ENCODE assay signal across 9 mouse cellular contexts in the genomic region with DNA sequence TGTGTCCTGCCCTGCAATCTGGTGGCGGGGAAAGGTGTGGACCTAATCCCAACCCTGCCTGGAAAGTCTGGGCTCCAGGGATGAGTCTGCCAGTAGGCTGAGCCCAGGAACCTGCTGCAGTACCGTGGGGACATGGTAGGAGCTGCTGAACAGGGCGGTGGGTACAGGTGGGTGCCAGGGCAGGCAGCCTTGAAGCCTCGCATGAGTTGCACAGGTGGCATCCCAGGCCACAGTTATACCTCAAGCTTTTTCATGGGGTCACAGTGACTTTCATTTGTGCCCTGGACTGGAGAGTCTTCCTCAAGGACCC. TPM values are rescaled to one million over a fixed set of nuclear protein-coding genes. Genes with fewer than 3 reads are reported as not detected.
DNase-seq lines count a peak whose midpoint lies in the region; ATAC-seq and TF ChIP-seq lines count a peak whose summit lies in the region.
"Had no signal": no experiment of that assay in that cellular context is flagged by ENCODE, and none has a peak within 500 bp of the region (broad histone marks: within the 10 kb centered on the region; RNA-seq: fewer than 3 reads in every experiment).

No protein-coding gene starts in this region.

- intact Hi-C loops in heart, postnatal 14 days (cut with DNase I), result no loop called here

- no peak for DNase-seq in heart, postnatal 14 days
- DNase-seq in testis, postnatal 14 days (ENCODE audit: low spot score), result no peak
- no peak for DNase-seq in liver, embryonic 11.5 days (ENCODE audit: low spot score)
- no peak for DNase-seq in adrenal gland, postnatal 10 days
- no peak for DNase-seq in left cerebral cortex, adult 18-20 months (ENCODE audit: low spot score in 2 of 2)
- no peak for DNase-seq in layer of hippocampus, postnatal 10 days (ENCODE audit: low spot score in 2 of 2)

- no peaks in the 10 kb centered on the region for H3K36me3 ChIP-seq in heart, embryonic 11.5 days (ENCODE audit: control insufficient read depth, insufficient read depth, low read length)
- H3K36me3 ChIP-seq in testis, adult 2 months (ENCODE audit: control insufficient read depth, insufficient read depth, low read length), result no peaks in the 10 kb centered on the region
- no peaks in the 10 kb centered on the region for H3K36me3 ChIP-seq in liver, embryonic 11.5 days (ENCODE audit: control insufficient read depth, insufficient read depth, low read length)

- no peak overlapping the region for H3K4me3 ChIP-seq in heart, embryonic 11.5 days (ENCODE audit: low read depth, low read length)
- peak overlapping the region; percentile 6 for H3K4me3 ChIP-seq in testis, adult 2 months (ENCODE audit: control insufficient read depth, low read depth, low read length)
- no peak overlapping the region for H3K4me3 ChIP-seq in liver, embryonic 11.5 days (ENCODE audit: low read depth, low read length)
- H3K4me3 ChIP-seq: erythroblast, embryonic 14.5 days had no signal

- TF ChIP-seq POLR2A in testis, adult 2 months (IDR thresholded peaks at IDR 0.05; ENCODE audit: control insufficient read depth, low read depth, low read length), result no peak

- no peaks in the 10 kb centered on the region for H3K27me3 ChIP-seq in heart, embryonic 11.5 days (ENCODE audit: control insufficient read depth, insufficient read depth, low read length)
- H3K27me3 ChIP-seq in testis, adult 2 months (ENCODE audit: control insufficient read depth, insufficient read depth, low read length), result no peaks in the 10 kb centered on the region
- 0 out of 2 replicates have a peak, but pooled peaks cover 3% of the 10 kb centered on the region for H3K27me3 ChIP-seq in liver, embryonic 11.5 days (replicated peaks; ENCODE audit: control insufficient read depth, insufficient read depth, low read length)

- no peak for ATAC-seq in heart, embryonic 11.5 days (replicated peaks; ENCODE audit: insufficient number of reproducible peaks, low FRiP score, low TSS enrichment)
- 0 out of 2 replicates have a peak, but pooled peaks have one; percentile 15 for ATAC-seq in liver, embryonic 11.5 days (replicated peaks; ENCODE audit: low FRiP score)

- H3K4me2 ChIP-seq in heart, embryonic 11.5 days, result peak overlapping the region; percentile 55
- H3K4me2 ChIP-seq in liver, embryonic 11.5 days, result peak overlapping the region; percentile 40

- peaks cover 7% of the 10 kb centered on the region; the same call in 1 of the 2 replicates for H3K4me1 ChIP-seq in heart, embryonic 11.5 days (ENCODE audit: control insufficient read depth, insufficient read depth, low read length)
- no peaks in the 10 kb centered on the region for H3K4me1 ChIP-seq in testis, adult 2 months (ENCODE audit: control insufficient read depth, insufficient read depth, low read length)
- H3K4me1 ChIP-seq in liver, embryonic 11.5 days (replicated peaks; ENCODE audit: control insufficient read depth, insufficient read depth, low read length), result peaks cover 4% of the 10 kb centered on the region; the same call in 1 of the 2 replicates

- peak overlapping the region; percentile 24; the same call in 1 of the 2 replicates for H3K9ac ChIP-seq in heart, embryonic 11.5 days (ENCODE audit: low read depth, low read length)
- no peak overlapping the region for H3K9ac ChIP-seq in liver, embryonic 11.5 days (ENCODE audit: low read depth, low read length)

- TF ChIP-seq CTCF in testis, adult 2 months (IDR thresholded peaks at IDR 0.05; ENCODE audit: control insufficient read depth, insufficient read depth, insufficient replicate concordance, low read depth, low read length), result no peak

- H3K9me3 ChIP-seq in heart, embryonic 11.5 days (replicated peaks; ENCODE audit: control insufficient read depth, low read length), result no peaks in the 10 kb centered on the region
- H3K9me3 ChIP-seq in liver, embryonic 11.5 days (ENCODE audit: control insufficient read depth, low read length), result no peaks in the 10 kb centered on the region

- no peak overlapping the region for H3K27ac ChIP-seq in heart, embryonic 11.5 days (ENCODE audit: low read depth, low read length)
- no peak overlapping the region for H3K27ac ChIP-seq in testis, adult 2 months (ENCODE audit: control insufficient read depth, insufficient read depth, low read depth, low read length)
- H3K27ac ChIP-seq in liver, embryonic 11.5 days (ENCODE audit: low read depth, low read length), result no peak overlapping the region

- WGBS in heart, embryonic 11.5 days (ENCODE audit: insufficient replicate concordance), result 32% methylated on average over 4 of the region's 4 CpGs
- 48% methylated on average over 4 of the region's 4 CpGs for WGBS in liver, embryonic 11.5 days

RNA-seq across cellular contexts. Expression of a gene that starts 0.3 kb away (rescaled TPM):
- polyA plus RNA-seq in heart, embryonic 11.5 days (2014; fragmentation: Nextera tagmentation; extraction: Ambion mirVana), result 0.35 and 0.44 TPM in 2 replicates
- total RNA-seq in heart, postnatal 14 days (2021), result 1 to 10 TPM; 1.7 to 1.8 TPM
- polyA plus RNA-seq in testis, adult 2 months (2012; rRNA removed), result 0.54 and 0.70 TPM in 2 replicates
- polyA plus RNA-seq in liver, embryonic 11.5 days (2014; fragmentation: Nextera tagmentation; extraction: Ambion mirVana), result 0.18 and 0.21 TPM in 2 replicates
- total RNA-seq in adrenal gland, postnatal 10 days (2021), result 1 to 10 TPM; 3.9 to 5.6 TPM
- total RNA-seq in left cerebral cortex, adult 18-20 months (2021), result 1 to 10 TPM; 5.4 to 7.5 TPM
- total RNA-seq in layer of hippocampus, postnatal 10 days (2021), result 1 to 10 TPM; 3.1 to 4.2 TPM
- polyA plus RNA-seq: erythroblast, embryonic 14.5 days had no signal

RNA-seq across cellular contexts. Expression of a gene that starts 35.0 kb away (rescaled TPM):
- not detected in 2 replicates for polyA plus RNA-seq in heart, embryonic 11.5 days (2014; fragmentation: Nextera tagmentation; extraction: Ambion mirVana)
- under 1 TPM in 1 of 2 experiments, not detected in 1; 0.10 TPM for total RNA-seq in heart, postnatal 14 days (2021)
- polyA plus RNA-seq in testis, adult 2 months (2012; rRNA removed), result not detected in 2 replicates
- not detected in 2 replicates for polyA plus RNA-seq in liver, embryonic 11.5 days (2014; fragmentation: Nextera tagmentation; extraction: Ambion mirVana)
- 10 to 100 TPM; 16.2 to 27.8 TPM for total RNA-seq in adrenal gland, postnatal 10 days (2021)
- not detected for total RNA-seq in left cerebral cortex, adult 18-20 months (2021)
- total RNA-seq in layer of hippocampus, postnatal 10 days (2021), result not detected
- polyA plus RNA-seq: erythroblast, embryonic 14.5 days had no signal

RNA-seq across cellular contexts. Expression of a gene that starts 45.8 kb away (rescaled TPM):
- polyA plus RNA-seq in heart, embryonic 11.5 days (2014; fragmentation: Nextera tagmentation; extraction: Ambion mirVana), result 8.8 and 10.6 TPM in 2 replicates
- total RNA-seq in heart, postnatal 14 days (2021), result 10 to 100 TPM in 1 of 2 experiments, 1 to 10 TPM in 1; 9.7 to 11.3 TPM
- polyA plus RNA-seq in testis, adult 2 months (2012; rRNA removed), result 6.2 and 8.7 TPM in 2 replicates
- polyA plus RNA-seq in liver, embryonic 11.5 days (2014; fragmentation: Nextera tagmentation; extraction: Ambion mirVana), result 5.1 and 6.1 TPM in 2 replicates
- 10 to 100 TPM; 13.0 to 16.6 TPM for total RNA-seq in adrenal gland, postnatal 10 days (2021)
- total RNA-seq in left cerebral cortex, adult 18-20 months (2021), result 10 to 100 TPM; 43.2 to 43.4 TPM
- 10 to 100 TPM; 41.6 to 42.9 TPM for total RNA-seq in layer of hippocampus, postnatal 10 days (2021)

RNA-seq across cellular contexts. Expression of a gene that starts 52.9 kb away (rescaled TPM):
- polyA plus RNA-seq in heart, embryonic 11.5 days (2014; fragmentation: Nextera tagmentation; extraction: Ambion mirVana), result 0.10 TPM in 1 of 2 replicates, not detected in the other
- total RNA-seq in heart, postnatal 14 days (2021), result 1 to 10 TPM; 2.0 to 3.4 TPM
- 0.32 and 0.59 TPM in 2 replicates for polyA plus RNA-seq in testis, adult 2 months (2012; rRNA removed)
- polyA plus RNA-seq in liver, embryonic 11.5 days (2014; fragmentation: Nextera tagmentation; extraction: Ambion mirVana), result 0.19 and 0.21 TPM in 2 replicates
- 1 to 10 TPM; 3.0 to 3.4 TPM for total RNA-seq in adrenal gland, postnatal 10 days (2021)
- 1 to 10 TPM; 5.9 to 9.5 TPM for total RNA-seq in left cerebral cortex, adult 18-20 months (2021)
- total RNA-seq in layer of hippocampus, postnatal 10 days (2021), result 1 to 10 TPM; 2.4 to 4.1 TPM
- polyA plus RNA-seq: erythroblast, embryonic 14.5 days had no signal

Comparison
In these comparisons a context has a peak if more than half of its experiments do, and no peak if none do; other contexts are left out.
1. RNA of a gene that starts 35.0 kb away (total RNA-seq): 16.2 to 27.8 TPM in adrenal gland, postnatal 10 days; 0.10 TPM in heart, postnatal 14 days, not detected in left cerebral cortex, adult 18-20 months and not detected in layer of hippocampus, postnatal 10 days; every median in the first group is over 10 times any median in the second.